Mouse (Mus musculus): ENCODE results near the gene Ppih.

The Ppih gene

GRCm38 (mm10) chr4:119320131-119320830 is at the start of gene Ppih:
Gene Ppih (minus strand): TSS chr4:119320546.
- DNase-seq (ENCODE audit: low spot score) = peak; percentile 95

- no peak for DNase-seq (ENCODE audit: low spot score)
Observed at GRCm38 (mm10) chr4:119369460-119369859, 49.1 kb upstream of the Ppih start.

- no peak for DNase-seq (ENCODE audit: low spot score)
Observed at GRCm38 (mm10) chr4:119366758-119367526, 46.6 kb upstream of the Ppih start.

GRCm38 (mm10) chr4:119362231-119362630 is 41.9 kb upstream of the Ppih start:
- DNase-seq (ENCODE audit: low spot score) = no peak

- peak; percentile 28 for DNase-seq (ENCODE audit: low spot score)
Observed at GRCm38 (mm10) chr4:119359196-119359971, 39.0 kb upstream of the Ppih start.

GRCm38 (mm10) chr4:119345508-119345907 is 25.2 kb upstream of the Ppih start:
- no peak for DNase-seq (ENCODE audit: low spot score)

GRCm38 (mm10) chr4:119338861-119339361 is 18.6 kb upstream of the Ppih start:
- no peak for DNase-seq (ENCODE audit: low spot score)

GRCm38 (mm10) chr4:119338422-119338821 is 18.1 kb upstream of the Ppih start:
- DNase-seq (ENCODE audit: low spot score) = no peak

- DNase-seq (ENCODE audit: low spot score) = no peak
Observed at GRCm38 (mm10) chr4:119333487-119333886, 13.1 kb upstream of the Ppih start.

- DNase-seq (ENCODE audit: low spot score) = no peak
Observed at GRCm38 (mm10) chr4:119320896-119321550, 677 bp upstream of the Ppih start.

- DNase-seq (ENCODE audit: low spot score) = no peak
Observed at GRCm38 (mm10) chr4:119313756-119314155, 6.6 kb downstream of the Ppih start.

- DNase-seq (ENCODE audit: low spot score) = no peak
Observed at GRCm38 (mm10) chr4:119305418-119305817, 14.9 kb downstream of the Ppih start.

GRCm38 (mm10) chr4:119303291-119303690 is 17.1 kb downstream of the Ppih start:
- no peak for DNase-seq (ENCODE audit: low spot score)

GRCm38 (mm10) chr4:119301777-119302176 is 18.6 kb downstream of the Ppih start:
- DNase-seq (ENCODE audit: low spot score) = no peak

GRCm38 (mm10) chr4:119300761-119301160 is 19.6 kb downstream of the Ppih start:
- no peak for DNase-seq (ENCODE audit: low spot score)

- no peak for DNase-seq (ENCODE audit: low spot score)
Observed at GRCm38 (mm10) chr4:119297361-119297760, 23.0 kb downstream of the Ppih start.

- DNase-seq (ENCODE audit: low spot score) = no peak
Observed at GRCm38 (mm10) chr4:119295134-119295453, 25.3 kb downstream of the Ppih start.

GRCm38 (mm10) chr4:119294415-119295133 is 25.8 kb downstream of the Ppih start, which contains the start of gene Ybx1:
Gene Ybx1 (minus strand): TSS chr4:119294604.
- peak; percentile 97 for DNase-seq (ENCODE audit: low spot score)

GRCm38 (mm10) chr4:119293574-119294258 is 26.6 kb downstream of the Ppih start:
- peak; percentile 21 for DNase-seq (ENCODE audit: low spot score)

- DNase-seq (ENCODE audit: low spot score) = peak; percentile 49
Observed at GRCm38 (mm10) chr4:119292771-119293573, 27.4 kb downstream of the Ppih start.
